Mouse (Mus musculus) hindbrain, embryonic 16.5 days (tissue): ENCODE measurements at regions not wholly inside any gene's neighbourhood (a gene's known extent, or its start where the extent isn't known, plus 50 kb on each side); places are given as distances from the start of the nearest gene placed in this dataset.

Experiments used
- ATAC-seq: fragments of 200-750 bp; cut with Nextera tagmentation; 2 replicates; pipeline ENCODE4 v1.8.0; 2017; ENCODE audit warnings: moderate TSS enrichment, moderate library complexity
- H3K27ac ChIP-seq: fragments of 300-500 bp; sonication (generic); 2 replicates; pipeline ENCODE4 v1.5.1; 2014; ENCODE audit warnings: low read depth, mild to moderate bottlenecking, control low read depth, low read length, moderate library complexity
- H3K27me3 ChIP-seq: fragments of 300-500 bp; sonication (generic); replicated peaks from 2 replicates; pipeline ENCODE4 v1.6.1; 2014; ENCODE audit warnings: low read length; ENCODE audit not compliant: control insufficient read depth, insufficient read depth
- H3K36me3 ChIP-seq: fragments of 300-500 bp; sonication (generic); 2 replicates; pipeline ENCODE4 v1.6.1; 2014; ENCODE audit warnings: mild to moderate bottlenecking, low read length, moderate library complexity, mixed read lengths; ENCODE audit not compliant: control insufficient read depth, insufficient read depth
- H3K4me1 ChIP-seq: fragments of 300-500 bp; sonication (generic); 2 replicates; pipeline ENCODE4 v1.6.1; 2014; ENCODE audit warnings: low read depth, low read length; ENCODE audit not compliant: control insufficient read depth, insufficient read depth
- H3K4me2 ChIP-seq: fragments of 300-500 bp; sonication (generic); 2 replicates; pipeline ENCODE4 v1.6.1; 2014; ENCODE audit warnings: mild to moderate bottlenecking, low read length, control low read depth, moderate library complexity
- H3K4me3 ChIP-seq: fragments of 300-500 bp; sonication (generic); 2 replicates; pipeline ENCODE4 v1.5.1; 2014; ENCODE audit warnings: mild to moderate bottlenecking, low read length, control low read depth, moderate library complexity
- H3K9ac ChIP-seq: fragments of 300-500 bp; sonication (generic); 2 replicates; pipeline ENCODE4 v1.6.1; 2014; ENCODE audit warnings: low read depth, mild to moderate bottlenecking, control low read depth, low read length, moderate library complexity
- H3K9me3 ChIP-seq: fragments of 300-500 bp; sonication (generic); 2 replicates; pipeline ENCODE4 v1.6.1; 2014; ENCODE audit warnings: mild to moderate bottlenecking, low read length, moderate library complexity; ENCODE audit not compliant: control insufficient read depth
- WGBS: fragments of 180-500 bp; shearing (Covaris S2); extraction: QIAGEN DNeasy Blood & Tissue Kit; methylation state at CpG from one replicate; pipeline ENCODE4 v1.1.7; 2014; 5-methylcytosine and 5-hydroxymethylcytosine counted together

GRCm38 (mm10) chr13:37678251-37678650, 99.9 kb upstream of the Rreb1 start:
- Histone ChIP-seq H3K27me3 (no peaks in the 10 kb centered on the region; the same call in 1 of the 2 replicates), H3K27ac (no peak overlapping the region), H3K9ac (no peak overlapping the region), H3K4me3 (no peak overlapping the region), H3K4me1 (no peaks in the 10 kb centered on the region), H3K9me3 (no peaks in the 10 kb centered on the region), H3K36me3 (no peaks in the 10 kb centered on the region), H3K4me2 (no peak overlapping the region)
- WGBS = 86% methylated on average over 12 of the region's 12 CpGs
- ATAC-seq = no peak

GRCm38 (mm10) chr13:37678772-37679171, 99.4 kb upstream of the Rreb1 start:
- Histone ChIP-seq H3K9ac (no peak overlapping the region), H3K4me2 (no peak overlapping the region), H3K27me3 (no peaks in the 10 kb centered on the region; the same call in 1 of the 2 replicates), H3K4me3 (no peak overlapping the region), H3K4me1 (no peaks in the 10 kb centered on the region), H3K27ac (no peak overlapping the region), H3K36me3 (no peaks in the 10 kb centered on the region), H3K9me3 (no peaks in the 10 kb centered on the region)
- 92% methylated on average over 9 of the region's 9 CpGs for WGBS
- ATAC-seq = no peak

- no peak overlapping the region for H3K27ac ChIP-seq
- WGBS = 29% methylated on average over 4 of the region's 4 CpGs
- H3K4me2 ChIP-seq = no peak overlapping the region
- no peak overlapping the region for H3K9ac ChIP-seq
- H3K27me3 ChIP-seq = no peaks in the 10 kb centered on the region; the same call in 1 of the 2 replicates
- H3K36me3 ChIP-seq = no peaks in the 10 kb centered on the region
- no peak overlapping the region for H3K4me3 ChIP-seq
- peak; percentile 86 for ATAC-seq
- H3K4me1 ChIP-seq = no peaks in the 10 kb centered on the region
- no peaks in the 10 kb centered on the region for H3K9me3 ChIP-seq
Observed at GRCm38 (mm10) chr13:37680837-37681619, 97.2 kb upstream of the Rreb1 start.

GRCm38 (mm10) chr13:37683045-37683679, 95.0 kb upstream of the Rreb1 start:
- no peaks in the 10 kb centered on the region for H3K4me1 ChIP-seq
- H3K4me3 ChIP-seq = no peak overlapping the region
- ATAC-seq = no peak
- H3K4me2 ChIP-seq = no peak overlapping the region
- 79% methylated on average over 6 of the region's 6 CpGs for WGBS
- no peak overlapping the region for H3K9ac ChIP-seq
- H3K27me3 ChIP-seq = no peaks in the 10 kb centered on the region; the same call in 1 of the 2 replicates
- no peaks in the 10 kb centered on the region for H3K9me3 ChIP-seq
- no peak overlapping the region for H3K27ac ChIP-seq
- H3K36me3 ChIP-seq = no peaks in the 10 kb centered on the region

GRCm38 (mm10) chr13:37685617-37686016, 92.6 kb upstream of the Rreb1 start:
- no peak for ATAC-seq
- Histone ChIP-seq H3K27ac (no peak overlapping the region), H3K9ac (no peak overlapping the region), H3K9me3 (no peaks in the 10 kb centered on the region), H3K4me3 (no peak overlapping the region), H3K27me3 (no peaks in the 10 kb centered on the region; the same call in 1 of the 2 replicates), H3K4me1 (no peaks in the 10 kb centered on the region), H3K4me2 (no peak overlapping the region), H3K36me3 (no peaks in the 10 kb centered on the region)
- 79% methylated on average over 2 of the region's 2 CpGs for WGBS

GRCm38 (mm10) chr13:37686109-37686508, 92.1 kb upstream of the Rreb1 start:
- Histone ChIP-seq H3K4me3 (no peak overlapping the region), H3K27ac (no peak overlapping the region), H3K9ac (no peak overlapping the region), H3K4me2 (no peak overlapping the region), H3K36me3 (no peaks in the 10 kb centered on the region), H3K4me1 (no peaks in the 10 kb centered on the region), H3K27me3 (no peaks in the 10 kb centered on the region; the same call in 1 of the 2 replicates), H3K9me3 (no peaks in the 10 kb centered on the region)
- no peak for ATAC-seq
- WGBS = 66% methylated on average over 2 of the region's 2 CpGs

GRCm38 (mm10) chr13:37689127-37689777, 88.9 kb upstream of the Rreb1 start:
- H3K27me3 ChIP-seq = no peaks in the 10 kb centered on the region
- no peak for ATAC-seq
- H3K9ac ChIP-seq = no peak overlapping the region
- H3K9me3 ChIP-seq = no peaks in the 10 kb centered on the region
- 87% methylated on average over 6 of the region's 6 CpGs for WGBS
- H3K27ac ChIP-seq = no peak overlapping the region
- H3K4me3 ChIP-seq = no peak overlapping the region
- no peaks in the 10 kb centered on the region for H3K36me3 ChIP-seq
- no peak overlapping the region for H3K4me2 ChIP-seq
- H3K4me1 ChIP-seq = no peaks in the 10 kb centered on the region

GRCm38 (mm10) chr13:37691855-37692445, 86.2 kb upstream of the Rreb1 start:
- H3K36me3 ChIP-seq = no peaks in the 10 kb centered on the region
- no peak for ATAC-seq
- H3K27me3 ChIP-seq = no peaks in the 10 kb centered on the region
- H3K9ac ChIP-seq = no peak overlapping the region
- H3K27ac ChIP-seq = no peak overlapping the region
- H3K4me2 ChIP-seq = no peak overlapping the region
- H3K4me3 ChIP-seq = no peak overlapping the region
- H3K9me3 ChIP-seq = no peaks in the 10 kb centered on the region
- 83% methylated on average over 5 of the region's 5 CpGs for WGBS
- H3K4me1 ChIP-seq = no peaks in the 10 kb centered on the region

GRCm38 (mm10) chr13:37693617-37694016, 84.6 kb upstream of the Rreb1 start:
- Histone ChIP-seq H3K27me3 (no peaks in the 10 kb centered on the region), H3K4me2 (no peak overlapping the region), H3K4me3 (no peak overlapping the region), H3K4me1 (no peaks in the 10 kb centered on the region), H3K9ac (no peak overlapping the region), H3K9me3 (no peaks in the 10 kb centered on the region), H3K36me3 (no peaks in the 10 kb centered on the region), H3K27ac (no peak overlapping the region)
- 96% methylated on average over 3 of the region's 3 CpGs for WGBS
- ATAC-seq = no peak
